Mouse (Mus musculus): ENCODE data around the gene Olfr1199. TPM values are rescaled to one million over a fixed set of nuclear protein-coding genes. Genes with fewer than 3 reads are reported as not detected.

Gene Olfr1199
- not detected for polyA plus RNA-seq (2017; shearing (Covaris generic))

DNA sequence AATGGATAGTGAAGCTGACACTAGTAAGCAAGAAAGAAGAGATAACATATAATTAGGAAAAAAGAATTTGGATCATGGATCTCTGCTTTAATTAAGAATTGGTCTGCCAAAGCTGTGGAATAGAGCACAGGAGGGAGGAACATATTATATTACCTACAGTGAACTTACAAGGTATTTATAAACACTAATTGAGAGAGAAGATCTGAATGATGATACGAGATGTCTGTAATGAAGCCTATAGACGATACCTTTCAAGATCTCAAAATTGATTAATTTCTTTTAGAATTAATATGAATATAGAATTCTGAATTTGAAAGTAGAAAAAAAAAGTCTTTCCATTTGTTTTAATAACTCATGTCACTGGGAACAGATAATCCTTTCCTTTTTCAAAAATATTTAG, at the start of gene Olfr1199:
Olfr1199 (minus strand) TSS at position 101 of the 400 bp plus-strand sequence.

GRCm38 (mm10) chr2:88792736-88793135, 32.5 kb upstream of the Olfr1199 start, which contains the start of gene Olfr1201:
Gene Olfr1201 (plus strand): TSS chr2:88793036.

DNA sequence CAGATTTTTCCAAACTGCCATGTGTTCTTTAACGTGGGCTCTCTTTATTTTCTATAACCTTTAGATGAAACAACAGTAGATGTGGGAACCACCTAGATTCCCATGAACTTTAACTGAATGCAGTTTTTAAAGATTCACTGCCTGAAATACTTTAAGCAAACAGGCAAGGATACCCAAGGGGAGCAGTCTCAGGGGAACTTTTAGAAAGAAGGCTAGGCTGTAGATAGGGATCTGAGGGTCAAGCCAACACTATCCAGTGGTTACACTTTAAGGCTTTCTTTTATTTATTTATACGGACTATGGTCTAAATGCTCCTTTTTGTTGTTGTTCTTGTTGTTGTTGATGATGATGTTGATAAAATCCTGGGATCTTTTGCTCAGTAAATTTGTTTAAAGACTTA, 10.1 kb upstream of the Olfr1199 start, which contains the start of gene Olfr1200:
Olfr1200 (minus strand) TSS at position 101 of the 400 bp plus-strand sequence.

DNA sequence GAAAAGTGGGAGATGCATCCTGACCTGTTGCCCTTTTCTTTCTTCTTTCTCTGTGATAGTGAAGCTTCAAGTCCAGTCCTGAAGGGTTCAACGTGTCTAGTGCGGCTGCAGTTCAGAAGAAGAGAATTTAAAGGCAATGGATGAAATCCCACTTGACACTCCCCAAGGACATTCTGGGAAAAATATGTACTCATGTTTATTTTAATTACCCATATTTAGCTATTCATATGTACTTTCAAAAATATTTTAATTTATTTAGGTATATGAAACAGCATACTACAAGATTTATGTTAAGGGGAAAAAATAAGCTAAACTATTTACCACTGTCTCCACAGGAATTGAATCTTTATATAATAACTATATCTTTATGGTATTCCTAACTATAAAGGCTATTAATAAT, 9.0 kb downstream of the Olfr1199 start, which contains the start of gene Olfr1198:
Olfr1198 (minus strand) TSS at position 101 of the 400 bp plus-strand sequence.

GRCm38 (mm10) chr2:88732266-88732665, 28.0 kb downstream of the Olfr1199 start, which contains the start of gene Olfr1197:
Gene Olfr1197 (minus strand): TSS chr2:88732366.

DNA sequence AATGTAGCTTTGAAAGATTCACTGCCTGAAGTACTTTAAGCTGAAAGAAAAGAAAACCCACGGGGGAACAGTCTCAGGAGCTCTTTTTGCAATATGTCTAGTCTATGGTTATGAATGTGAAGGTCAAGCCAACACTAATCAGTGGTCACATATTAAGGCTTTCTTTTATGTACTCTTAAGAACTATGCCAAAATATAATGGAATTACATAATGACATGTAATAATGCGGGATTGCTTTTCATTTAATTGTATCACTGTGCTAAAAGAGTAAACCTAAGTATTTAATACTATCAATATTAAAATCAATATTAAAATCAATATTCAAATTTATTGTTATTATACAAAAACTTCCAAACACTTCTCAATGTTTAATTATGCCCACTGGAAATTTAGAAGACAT, 55.8 kb downstream of the Olfr1199 start, which contains the start of gene Olfr1196:
Olfr1196 (minus strand) TSS at position 101 of the 400 bp plus-strand sequence.

Other genes starting within 250 kb of the Olfr1199 start
- gene Olfr1186, start 241.9 kb downstream of the Olfr1199 start, polyA plus RNA-seq (2017; shearing (Covaris generic)), result not detected
- gene Olfr1188, start 203.5 kb downstream of the Olfr1199 start, polyA plus RNA-seq (2017; shearing (Covaris generic)), result not detected
- not detected for gene Olfr1189, start 174.0 kb downstream of the Olfr1199 start, polyA plus RNA-seq (2017; shearing (Covaris generic))
- gene Olfr1191-ps1, start 119.9 kb downstream of the Olfr1199 start, polyA plus RNA-seq (2017; shearing (Covaris generic)), result not detected
- gene Olfr1192-ps1, start 112.0 kb downstream of the Olfr1199 start, polyA plus RNA-seq (2017; shearing (Covaris generic)), result not detected
- gene Olfr1193, start 84.8 kb downstream of the Olfr1199 start, polyA plus RNA-seq (2017; shearing (Covaris generic)), result not detected
- not detected for gene Olfr1195, start 71.3 kb downstream of the Olfr1199 start, polyA plus RNA-seq (2017; shearing (Covaris generic))
- gene Olfr1196, start 55.9 kb downstream of the Olfr1199 start, polyA plus RNA-seq (2017; shearing (Covaris generic)), result not detected
- not detected for gene Olfr1197, start 28.1 kb downstream of the Olfr1199 start, polyA plus RNA-seq (2017; shearing (Covaris generic))
- not detected for gene Olfr1198, start 9.1 kb downstream of the Olfr1199 start, polyA plus RNA-seq (2017; shearing (Covaris generic))
- not detected for gene Olfr1200, start 10.0 kb upstream of the Olfr1199 start, polyA plus RNA-seq (2017; shearing (Covaris generic))
- not detected for gene Olfr1201, start 32.6 kb upstream of the Olfr1199 start, polyA plus RNA-seq (2017; shearing (Covaris generic))
- gene Olfr1202, start 54.0 kb upstream of the Olfr1199 start, polyA plus RNA-seq (2017; shearing (Covaris generic)), result not detected
- 0.04 TPM for gene Olfr1205, start 69.3 kb upstream of the Olfr1199 start, polyA plus RNA-seq (2017; shearing (Covaris generic))
- gene Olfr1204, start 88.8 kb upstream of the Olfr1199 start, polyA plus RNA-seq (2017; shearing (Covaris generic)), result not detected
- not detected for gene Olfr1206, start 102.8 kb upstream of the Olfr1199 start, polyA plus RNA-seq (2017; shearing (Covaris generic))
- not detected for gene Olfr1208, start 141.8 kb upstream of the Olfr1199 start, polyA plus RNA-seq (2017; shearing (Covaris generic))
- gene Olfr1209, start 154.7 kb upstream of the Olfr1199 start, polyA plus RNA-seq (2017; shearing (Covaris generic)), result not detected
- gene Olfr1211, start 177.6 kb upstream of the Olfr1199 start, polyA plus RNA-seq (2017; shearing (Covaris generic)), result not detected
- gene Olfr1212, start 193.5 kb upstream of the Olfr1199 start, polyA plus RNA-seq (2017; shearing (Covaris generic)), result not detected
- not detected for gene Gm13762, start 219.8 kb upstream of the Olfr1199 start, polyA plus RNA-seq (2017; shearing (Covaris generic))
- gene Olfr1214, start 232.2 kb upstream of the Olfr1199 start, polyA plus RNA-seq (2017; shearing (Covaris generic)), result not detected
- gene Olfr1215, start 246.5 kb upstream of the Olfr1199 start, polyA plus RNA-seq (2017; shearing (Covaris generic)), result not detected

Data from CD4-positive, CD25-positive, alpha-beta regulatory T cell, adult 9 weeks (primary cell).